Mouse (Mus musculus): Measurements from ENCODE around the gene Prpf31.

- no peak for TF ChIP-seq CTCF (IDR thresholded peaks at IDR 0.05; ENCODE audit: low read depth)
- no peak for TF ChIP-seq EP300 (IDR thresholded peaks at IDR 0.05; ENCODE audit: low read depth)
Measured at GRCm38 (mm10) chr7:3685400-3686187, 55.8 kb downstream of the Prpf31 start.

Measured in heart, postnatal 0 days (tissue).